Mouse (Mus musculus): ENCODE results near the gene Gtf2h1.

Gene Gtf2h1

GRCm38 (mm10) chr7:46851026-46851425 is 55.1 kb downstream of the Gtf2h1 start:
- no peak for DNase-seq (ENCODE audit: low spot score)

- DNase-seq (ENCODE audit: low spot score): no peak
Observed at GRCm38 (mm10) chr7:46852666-46853065, 56.8 kb downstream of the Gtf2h1 start.

- DNase-seq (ENCODE audit: low spot score): no peak
Observed at GRCm38 (mm10) chr7:46853365-46853764, 57.5 kb downstream of the Gtf2h1 start.

GRCm38 (mm10) chr7:46855866-46856560 is 60.1 kb downstream of the Gtf2h1 start:
- no peak for DNase-seq (ENCODE audit: low spot score)

- DNase-seq (ENCODE audit: low spot score): no peak
Observed at GRCm38 (mm10) chr7:46857436-46857835, 61.5 kb downstream of the Gtf2h1 start.

- DNase-seq (ENCODE audit: low spot score): no peak
Observed at GRCm38 (mm10) chr7:46859031-46859430, 63.1 kb downstream of the Gtf2h1 start.

GRCm38 (mm10) chr7:46860996-46861395 is 65.1 kb downstream of the Gtf2h1 start, which contains the start of gene Ldhc:
Ldhc (plus strand) TSS chr7:46861203.
- no peak for DNase-seq (ENCODE audit: low spot score)

GRCm38 (mm10) chr7:46871988-46872387 is 76.1 kb downstream of the Gtf2h1 start:
- no peak for DNase-seq (ENCODE audit: low spot score)

Measured in T-cell, adult 2 months (primary cell).